Mouse (Mus musculus): ENCODE measurements at regions not wholly inside any gene's neighbourhood (a gene's known extent, or its start where the extent isn't known, plus 50 kb on each side); places are given as distances from the start of the nearest gene placed in this dataset.

DNA sequence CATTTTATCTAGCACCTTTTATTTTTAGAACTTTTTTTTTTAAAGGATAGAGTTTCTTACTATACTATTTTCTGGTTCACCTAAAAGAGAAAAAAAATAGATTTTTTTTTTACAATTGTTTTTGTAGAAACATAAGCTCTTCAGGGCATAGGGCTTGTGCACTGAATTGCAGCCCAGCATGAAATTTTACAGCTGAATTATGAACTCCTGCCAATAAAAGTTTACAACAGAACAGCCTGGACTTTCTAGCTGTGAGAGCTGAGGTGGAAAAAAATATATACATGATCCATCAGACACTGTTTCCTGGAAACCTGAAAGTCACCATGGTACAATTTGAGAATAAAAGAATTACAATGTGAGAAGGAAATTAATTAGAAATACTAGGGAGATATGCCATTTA lies 988.2 kb upstream of the Tenm3 start:
- TF ChIP-seq CTCF (IDR thresholded peaks at IDR 0.05; ENCODE audit: extremely low read depth, insufficient read depth, low read length) (no peak), POLR2A (IDR thresholded peaks at IDR 0.05; ENCODE audit: extremely low read depth, insufficient read depth, low read length) (no peak)

All from cortical plate, adult 2 months (tissue).